Mouse (Mus musculus) kidney, embryonic 15.5 days (tissue): Measurements from ENCODE around the gene Ssx9. TPM values are rescaled to one million over a fixed set of nuclear protein-coding genes. Genes with fewer than 3 reads are reported as not detected.
"Not testable (repeated sequence)": the region's sequence is repeated elsewhere in the genome, so short reads cannot be mapped to it uniquely, and the experiment has no call there.

ENCODE experiments used
- ATAC-seq: fragments of 200-750 bp; cut with Nextera tagmentation; replicated peaks from 2 replicates; pipeline ENCODE4 v1.8.0; 2017; ENCODE audit warnings: moderate TSS enrichment; ENCODE audit not compliant: low FRiP score
- H3K27ac ChIP-seq: fragments of 300-500 bp; sonication (generic); 2 replicates; pipeline ENCODE4 v1.5.1; 2015; ENCODE audit warnings: mild to moderate bottlenecking, inconsistent platforms
- H3K27me3 ChIP-seq: fragments of 300-500 bp; sonication (generic); 2 replicates; pipeline ENCODE4 v1.6.1; 2015; ENCODE audit warnings: inconsistent platforms
- H3K36me3 ChIP-seq: fragments of 300-500 bp; sonication (generic); 2 replicates; pipeline ENCODE4 v1.6.1; 2015; ENCODE audit warnings: inconsistent platforms
- H3K4me1 ChIP-seq: fragments of 300-500 bp; sonication (generic); 2 replicates; pipeline ENCODE4 v1.6.1; 2015; ENCODE audit warnings: inconsistent platforms
- H3K4me2 ChIP-seq: fragments of 300-500 bp; sonication (generic); 2 replicates; pipeline ENCODE4 v1.6.1; 2015; ENCODE audit warnings: moderate library complexity, mild to moderate bottlenecking, inconsistent platforms
- H3K4me3 ChIP-seq: fragments of 300-500 bp; sonication (generic); replicated peaks from 2 replicates; pipeline ENCODE4 v1.5.1; 2015; ENCODE audit warnings: mild to moderate bottlenecking, inconsistent platforms
- H3K9ac ChIP-seq: fragments of 300-500 bp; sonication (generic); 2 replicates; pipeline ENCODE4 v1.6.1; 2015; ENCODE audit warnings: mild to moderate bottlenecking, inconsistent platforms
- H3K9me3 ChIP-seq: fragments of 300-500 bp; sonication (generic); replicated peaks from 2 replicates; pipeline ENCODE4 v1.6.1; 2016; ENCODE audit warnings: inconsistent platforms
- WGBS: fragments of 180-500 bp; shearing (Covaris S2); methylation state at CpG from one replicate; pipeline ENCODE4 v1.1.7; 2015; ENCODE audit warnings: mixed read lengths; 5-methylcytosine and 5-hydroxymethylcytosine counted together
- polyA plus RNA-seq: library from polyadenylated mRNA; unstranded; fragments of >200 nt; fragmentation: Nextera tagmentation; extraction: Ambion mirVana; gene quantifications from 2 replicates; pipeline ENCODE4 v1.2.1, GENCODE M21; 2015

Ssx9 gene
- polyA plus RNA-seq = not detected in 2 replicates

GRCm38 (mm10) chrX:8748132-8748531 is at the start of gene Ssx9:
Gene Ssx9 (plus strand): TSS chrX:8748432.
- H3K9me3 ChIP-seq, H3K4me2 ChIP-seq, H3K4me1 ChIP-seq, H3K36me3 ChIP-seq, H3K9ac ChIP-seq, H3K27me3 ChIP-seq, ATAC-seq, H3K27ac ChIP-seq, H3K4me3 ChIP-seq: not testable (repeated sequence)
- WGBS = 69% methylated on average over 2 of the region's 2 CpGs

GRCm38 (mm10) chrX:8732907-8733306 is 15.3 kb upstream of the Ssx9 start:
- Histone ChIP-seq H3K4me3 (no peak overlapping the region), H3K4me1 (no peaks in the 10 kb centered on the region), H3K4me2 (no peak overlapping the region), H3K9ac (no peak overlapping the region), H3K9me3 (no peaks in the 10 kb centered on the region), H3K36me3 (no peaks in the 10 kb centered on the region), H3K27ac (no peak overlapping the region), H3K27me3 (no peaks in the 10 kb centered on the region)
- 51% methylated on average over 5 of the region's 5 CpGs for WGBS
- ATAC-seq = no peak

- H3K27ac ChIP-seq, H3K36me3 ChIP-seq, H3K4me1 ChIP-seq, H3K27me3 ChIP-seq, H3K9me3 ChIP-seq, H3K9ac ChIP-seq, ATAC-seq, H3K4me2 ChIP-seq, H3K4me3 ChIP-seq: not testable (repeated sequence)
- 81% methylated on average over 4 of the region's 4 CpGs for WGBS
Measured at GRCm38 (mm10) chrX:8803391-8803790, 55.2 kb downstream of the Ssx9 start, which contains the start of gene Ssxb5. Gene Ssxb5 (plus strand): TSS chrX:8803691.

Other genes starting within 250 kb of the Ssx9 start
- gene Gm14459, start 223.5 kb upstream of the Ssx9 start, polyA plus RNA-seq = not detected in 2 replicates
- not detected in 2 replicates for gene Ssxb6, start 200.2 kb upstream of the Ssx9 start, polyA plus RNA-seq
- gene Ssxb3, start 156.6 kb upstream of the Ssx9 start, polyA plus RNA-seq = not detected in 2 replicates
- not detected in 2 replicates for gene Ssxb8, start 57.6 kb upstream of the Ssx9 start, polyA plus RNA-seq
- gene Ssxb5, start 55.3 kb downstream of the Ssx9 start, polyA plus RNA-seq = not detected in 2 replicates
- not detected in 2 replicates for gene Gm6592, start 95.6 kb downstream of the Ssx9 start, polyA plus RNA-seq
- not detected in 2 replicates for gene Gm5751, start 125.8 kb downstream of the Ssx9 start, polyA plus RNA-seq
- 3.6 and 3.7 TPM in 2 replicates for gene B630019K06Rik, start 143.9 kb downstream of the Ssx9 start, polyA plus RNA-seq
- gene Fthl17b, start 214.5 kb downstream of the Ssx9 start, polyA plus RNA-seq = not detected in 2 replicates
- not detected in 2 replicates for gene Fthl17c, start 228.1 kb downstream of the Ssx9 start, polyA plus RNA-seq
- gene Fthl17d, start 238.3 kb downstream of the Ssx9 start, polyA plus RNA-seq = not detected in 2 replicates